Mouse (Mus musculus) CH12.LX (cell line): ENCODE results near the gene Ovol3. TPM values are rescaled to one million over a fixed set of nuclear protein-coding genes. Genes with fewer than 3 reads are reported as not detected.

Experiments used
- DNase-seq: peaks from one replicate; pipeline ENCODE4 v3.0.0-alpha.2; 2013; ENCODE audit errors: extremely low read depth
- H3K27ac ChIP-seq: 2 replicates; pipeline ENCODE4 v1.5.1; 2012; ENCODE audit warnings: low read depth, mild to moderate bottlenecking, control low read depth, moderate library complexity; ENCODE audit not compliant: insufficient read depth
- H3K27me3 ChIP-seq: replicated peaks from 2 replicates; pipeline ENCODE3; 2012; ENCODE audit warnings: inconsistent platforms
- H3K36me3 ChIP-seq, 2 experiments: replicated peaks in 1 of 2; 2 replicates each; pipeline versions ENCODE3 to v1.6.1; 2012; ENCODE audit warnings: inconsistent platforms in 1 of 2, low read length in 1 of 2, mild to moderate bottlenecking in 1 of 2, mixed read lengths in 1 of 2, moderate library complexity in 1 of 2; ENCODE audit not compliant: control insufficient read depth in 1 of 2, insufficient read depth in 1 of 2
- H3K4me1 ChIP-seq, 2 experiments: 2 replicates each; pipeline ENCODE4 v1.6.1; 2012; ENCODE audit warnings: inconsistent platforms in 1 of 2, moderate library complexity in 1 of 2; ENCODE audit not compliant: insufficient read depth in 2 of 2, control insufficient read depth in 1 of 2
- H3K4me2 ChIP-seq: 2 replicates; pipeline ENCODE4 v1.6.1; 2012; ENCODE audit warnings: low read depth, mild to moderate bottlenecking, control low read depth; ENCODE audit not compliant: poor library complexity, insufficient read depth, severe bottlenecking
- H3K4me3 ChIP-seq, 3 experiments: fragments of 150-350 bp in 1 of 3; sonication (generic) in 1 of 3; replicated peaks in 1 of 3; 2 replicates each; pipeline versions ENCODE3 to v1.5.1; 2011 to 2012; ENCODE audit warnings: low read depth in 2 of 3, low read length in 2 of 3, mild to moderate bottlenecking in 2 of 3, moderate library complexity in 2 of 3, control low read depth in 1 of 3, improper control_type of control experiment in 1 of 3, inconsistent platforms in 1 of 3, mixed read lengths in 1 of 3; ENCODE audit not compliant: poor library complexity in 1 of 3
- H3K79me2 ChIP-seq: replicated peaks from 2 replicates; pipeline ENCODE4 v1.6.1; 2012; ENCODE audit warnings: mild to moderate bottlenecking, moderate library complexity; ENCODE audit not compliant: control insufficient read depth, poor library complexity, insufficient read depth, severe bottlenecking; ENCODE audit errors: extremely low read depth
- H3K9ac ChIP-seq: 2 replicates; pipeline ENCODE4 v1.6.1; 2012; ENCODE audit warnings: low read depth, mild to moderate bottlenecking, control low read depth, moderate library complexity; ENCODE audit not compliant: insufficient read depth
- H3K9me3 ChIP-seq: replicated peaks from 2 replicates; pipeline ENCODE3; 2012; ENCODE audit warnings: low read length, inconsistent platforms, mixed read lengths
- BHLHE40 ChIP-seq: IDR thresholded peaks from 2 replicates; pipeline ENCODE4 v1.6.1; 2011; ENCODE audit warnings: mild to moderate bottlenecking, low read depth, low read length, improper control_type of control experiment
- CHD2 ChIP-seq: IDR thresholded peaks from 2 replicates; pipeline ENCODE4 v1.6.1; 2011; ENCODE audit warnings: low read length, improper control_type of control experiment
- ELF1 ChIP-seq: IDR thresholded peaks from 2 replicates; pipeline ENCODE4 v1.6.1; 2014; ENCODE audit warnings: low read depth, mild to moderate bottlenecking, inconsistent platforms, low read length, improper control_type of control experiment
- EP300 ChIP-seq: IDR thresholded peaks from 2 replicates; pipeline ENCODE4 v1.6.1; 2011; ENCODE audit warnings: low read length, improper control_type of control experiment
- GABPA ChIP-seq: IDR thresholded peaks from 2 replicates; pipeline ENCODE4 v1.6.1; 2012; ENCODE audit warnings: low read depth, low read length, improper control_type of control experiment, inconsistent platforms; ENCODE audit not compliant: insufficient replicate concordance
- JUND ChIP-seq: conservative IDR thresholded peaks from 2 replicates; pipeline ENCODE4 v1.6.1; 2011; ENCODE audit warnings: low read depth, low read length, improper control_type of control experiment
- KAT2A ChIP-seq: IDR thresholded peaks from 2 replicates; pipeline ENCODE4 v1.6.1; 2012; ENCODE audit warnings: low read length, improper control_type of control experiment, inconsistent platforms; ENCODE audit not compliant: insufficient replicate concordance
- MEF2A ChIP-seq: IDR thresholded peaks from 2 replicates; pipeline ENCODE4 v1.6.1; 2014; ENCODE audit warnings: low read depth, mild to moderate bottlenecking, inconsistent platforms, low read length, improper control_type of control experiment, borderline replicate concordance
- NRF1 ChIP-seq: IDR thresholded peaks from 2 replicates; pipeline ENCODE4 v1.6.1; 2014; ENCODE audit warnings: low read depth, mild to moderate bottlenecking, inconsistent platforms, low read length, improper control_type of control experiment, moderate library complexity
- PAX5 ChIP-seq: IDR thresholded peaks from 2 replicates; pipeline ENCODE4 v1.6.1; 2012; ENCODE audit warnings: low read length, inconsistent platforms, mixed read lengths
- RAD21 ChIP-seq: IDR thresholded peaks from 2 replicates; pipeline ENCODE4 v1.6.1; 2011; ENCODE audit warnings: low read depth, mild to moderate bottlenecking, low read length, improper control_type of control experiment, moderate library complexity
- SIN3A ChIP-seq: IDR thresholded peaks from 2 replicates; pipeline ENCODE4 v1.6.1; 2012; ENCODE audit warnings: low read length, improper control_type of control experiment, inconsistent platforms
- SMC3 ChIP-seq: IDR thresholded peaks from 2 replicates; pipeline ENCODE4 v1.6.1; 2011; ENCODE audit warnings: low read depth, low read length, improper control_type of control experiment
- TBP ChIP-seq: conservative IDR thresholded peaks from 2 replicates; pipeline ENCODE4 v1.6.1; 2011; ENCODE audit warnings: low read depth, low read length, improper control_type of control experiment
- TCF12 ChIP-seq: IDR thresholded peaks from 2 replicates; pipeline ENCODE4 v1.6.1; 2014; ENCODE audit warnings: low read depth, mild to moderate bottlenecking, inconsistent platforms, low read length, improper control_type of control experiment
- UBTF ChIP-seq: IDR thresholded peaks from 2 replicates; pipeline ENCODE4 v1.6.1; 2012; ENCODE audit warnings: low read depth, mild to moderate bottlenecking, inconsistent platforms, low read length, improper control_type of control experiment, moderate library complexity
- ZMIZ1 ChIP-seq: IDR thresholded peaks from 2 replicates; pipeline ENCODE4 v1.6.1; 2012; ENCODE audit warnings: low read depth, mild to moderate bottlenecking, inconsistent platforms, low read length, improper control_type of control experiment
- ZNF384 ChIP-seq: IDR thresholded peaks from 2 replicates; pipeline ENCODE4 v1.6.1; 2012; ENCODE audit warnings: low read depth, low read length, improper control_type of control experiment, inconsistent platforms
- dilution Hi-C: fragments of 300-500 bp; cut with MboI; formaldehyde crosslinking; loops from 2 replicates; pipeline ENCODE4 v1.14.3; 2020; ENCODE audit warnings: low sequenced_read_pairs; ENCODE audit not compliant: extremely low pct_unique_long_range_greater_than_20kb, extremely low pct_ligation_motif_present
- in situ Hi-C: fragments of 300-500 bp; cut with MboI; formaldehyde crosslinking; loops from 3 replicates; pipeline ENCODE4 v1.14.3; 2019; ENCODE audit warnings: low sequenced_read_pairs, low pct_ligation_motif_present, low pct_unique_long_range_greater_than_20kb, mixed read lengths
- polyA plus RNA-seq: library from polyadenylated mRNA; unstranded; fragments of >175 nt; gene quantifications from 2 replicates; pipeline ENCODE4 v1.2.1, GENCODE M21; 2012; ENCODE audit warnings: low read depth; ENCODE audit not compliant: insufficient read length
- total RNA-seq, 2 experiments: library from RNA; depleted of rRNA; stranded (reverse); fragments of 300-350 nt in 1 of 2; fragments of >200 nt in 1 of 2; gene quantifications; 2 replicates each; pipeline ENCODE4 v1.2.3; 2012 to 2014

The Ovol3 gene
- total and polyA plus RNA-seq, 3 experiments: 0.42 to 4.3 (median 2.8) TPM

DNA sequence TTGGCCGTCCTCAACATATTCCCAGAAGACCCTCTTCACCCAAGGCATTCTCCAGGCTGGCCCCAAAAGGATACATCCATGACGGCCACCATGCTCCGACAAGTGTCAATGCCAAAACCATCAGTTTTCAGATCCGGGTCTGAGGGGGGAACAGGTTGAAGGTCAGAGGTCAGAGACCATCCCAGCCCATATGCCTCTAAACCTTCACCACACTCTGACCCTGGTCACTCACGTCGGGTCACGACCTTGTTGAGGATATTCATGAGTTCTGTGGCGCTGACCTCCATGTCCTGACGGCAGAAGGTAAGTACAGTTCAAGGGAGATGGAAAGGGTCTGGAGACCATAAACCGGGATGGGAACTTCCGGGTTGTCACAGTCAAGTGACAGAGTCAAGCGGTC, 43.4 kb downstream of the Ovol3 start:
- Histone ChIP-seq H3K36me3 (peaks cover 44 to 58% of the 10 kb centered on the region in 2 experiments), H3K9me3 (no peaks in the 10 kb centered on the region), H3K79me2 (peaks cover 14% of the 10 kb centered on the region), H3K27ac (no peak overlapping the region), H3K27me3 (no peaks in the 10 kb centered on the region), H3K4me1 (peaks cover 0 to 21% of the 10 kb centered on the region in 2 experiments; a peak in 2 of 4 replicates), H3K9ac (no peak overlapping the region), H3K4me3 (no peak overlapping the region), H3K4me2 (no peak overlapping the region)
- dilution Hi-C loops (no loop called here), in situ Hi-C loops (no loop called here)
- TF ChIP-seq EP300 (no peak), PAX5 (no peak), ZNF384 (no peak), JUND (no peak), SIN3A (no peak), TBP (no peak), UBTF (no peak), MEF2A (no peak), TCF12 (no peak), KAT2A (no peak), SMC3 (no peak), ZMIZ1 (no peak)
- DNase-seq: no peak

DNA sequence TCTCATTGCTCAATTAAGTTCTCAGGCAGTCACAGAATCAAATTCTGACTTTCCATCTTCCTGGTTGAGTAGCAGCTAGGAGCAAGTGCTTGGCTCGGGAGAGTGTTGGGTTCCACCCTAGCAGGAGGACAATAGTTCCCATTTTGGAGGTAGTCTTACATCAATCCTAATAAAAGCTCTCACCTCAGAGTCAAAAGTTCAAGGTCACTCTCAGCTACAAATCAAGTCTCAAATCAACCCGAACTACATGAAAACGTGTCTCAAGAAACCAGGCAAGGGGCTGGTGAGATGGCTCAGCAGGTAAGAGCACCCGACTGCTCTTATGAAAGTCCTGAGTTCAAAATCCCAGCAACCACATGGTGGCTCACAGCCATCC, 46.4 kb downstream of the Ovol3 start:
- peaks cover 63 to 84% of the 10 kb centered on the region in 2 experiments for H3K36me3 ChIP-seq

More for the DNA sequence above, 46.4 kb downstream of the Ovol3 start:
- H3K4me1 ChIP-seq: peaks cover 0 to 17% of the 10 kb centered on the region in 2 experiments; a peak in 2 of 4 replicates
- H3K27ac ChIP-seq: no peak overlapping the region
- no peak for TF ChIP-seq NRF1
- TF ChIP-seq BHLHE40: no peak
- TF ChIP-seq RAD21: no peak
- no peak for TF ChIP-seq ELF1
- no peak for TF ChIP-seq CHD2
- no peak for TF ChIP-seq GABPA
- no peak for TF ChIP-seq JUND
- TF ChIP-seq SMC3: no peak
- no peak overlapping the region for H3K4me3 ChIP-seq
- in situ Hi-C loops (no loop called here), dilution Hi-C loops (no loop called here)
- peaks cover 11% of the 10 kb centered on the region for H3K79me2 ChIP-seq
- no peak overlapping the region for H3K4me2 ChIP-seq
- DNase-seq: no peak
- no peak overlapping the region for H3K9ac ChIP-seq
- H3K9me3 ChIP-seq: no peaks in the 10 kb centered on the region
- no peaks in the 10 kb centered on the region for H3K27me3 ChIP-seq
